Mouse (Mus musculus): ENCODE results near the gene Olfr215. TPM values are rescaled to one million over a fixed set of nuclear protein-coding genes. Genes with fewer than 3 reads are reported as not detected.
"Not testable (repeated sequence)": the region's sequence is repeated elsewhere in the genome, so short reads cannot be mapped to it uniquely, and the experiment has no call there.

Olfr215 gene
- not detected in 2 replicates for polyA plus RNA-seq (2015; fragmentation: Nextera tagmentation; extraction: Ambion mirVana)

- no peak within 1 kb of the TSS for H3K27ac ChIP-seq
- H3K4me2 ChIP-seq = no peak within 1 kb of the TSS
- no peaks in the 10 kb centered on the region for H3K36me3 ChIP-seq
- WGBS = 70% methylated on average over 4 of the region's 4 CpGs
- no peak within 1 kb of the TSS for H3K9ac ChIP-seq
- no peaks in the 10 kb centered on the region for H3K4me1 ChIP-seq
- H3K27me3 ChIP-seq = no peaks in the 10 kb centered on the region
- H3K9me3 ChIP-seq = no peaks in the 10 kb centered on the region
- ATAC-seq (ENCODE audit: borderline replicate concordance, extremely low read depth, low FRiP score, low TSS enrichment) = no peak
- H3K4me3 ChIP-seq = no peak within 1 kb of the TSS
These were observed at the start of gene Olfr215 for GRCm38 (mm10) chr6:116584095-116584494. Gene Olfr215 (minus strand): TSS chr6:116584195.

GRCm38 (mm10) chr6:116632129-116632528, 48.1 kb upstream of the Olfr215 start:
- no peak for ATAC-seq (ENCODE audit: borderline replicate concordance, extremely low read depth, low FRiP score, low TSS enrichment)
- no peaks in the 10 kb centered on the region for H3K9me3 ChIP-seq
- WGBS = 47% methylated on average over 1 of the region's 1 CpGs

GRCm38 (mm10) chr6:116629766-116630165, 45.8 kb upstream of the Olfr215 start:
- no peak overlapping the region for H3K27ac ChIP-seq
- no peaks in the 10 kb centered on the region for H3K27me3 ChIP-seq
- no peak overlapping the region for H3K9ac ChIP-seq
- H3K4me3 ChIP-seq = no peak overlapping the region
- no peak overlapping the region for H3K4me2 ChIP-seq
- peaks cover 19% of the 10 kb centered on the region for H3K36me3 ChIP-seq
- WGBS = 81% methylated on average over 10 of the region's 10 CpGs
- H3K4me1 ChIP-seq = peaks cover 16% of the 10 kb centered on the region
- ATAC-seq (ENCODE audit: borderline replicate concordance, extremely low read depth, low FRiP score, low TSS enrichment) = no peak
- H3K9me3 ChIP-seq = no peaks in the 10 kb centered on the region

More at GRCm38 (mm10) chr6:116632129-116632528, 48.1 kb upstream of the Olfr215 start:
- peaks cover 23% of the 10 kb centered on the region for H3K4me1 ChIP-seq
- no peak overlapping the region for H3K4me3 ChIP-seq
- H3K36me3 ChIP-seq = 0 out of 2 replicates have a peak, but pooled peaks cover under 1% of the 10 kb centered on the region
- no peak overlapping the region for H3K9ac ChIP-seq
- H3K27me3 ChIP-seq = no peaks in the 10 kb centered on the region
- no peak overlapping the region for H3K4me2 ChIP-seq
- no peak overlapping the region for H3K27ac ChIP-seq

GRCm38 (mm10) chr6:116628539-116629171, 44.7 kb upstream of the Olfr215 start, which contains the start of gene Zfp422:
Gene Zfp422 (minus strand): TSS chr6:116628999.
- Histone ChIP-seq H3K9me3 (no peaks in the 10 kb centered on the region), H3K36me3 (peaks cover 27% of the 10 kb centered on the region), H3K4me3 (peak within 1 kb of the TSS; percentile 82), H3K4me2 (peak within 1 kb of the TSS; percentile 61), H3K27me3 (no peaks in the 10 kb centered on the region), H3K9ac (peak within 1 kb of the TSS; percentile 95), H3K4me1 (peaks cover 13% of the 10 kb centered on the region), H3K27ac (peak within 1 kb of the TSS; percentile 87)
- ATAC-seq (ENCODE audit: borderline replicate concordance, extremely low read depth, low FRiP score, low TSS enrichment) = peak; percentile 89
- under 1% methylated on average over 47 of the region's 56 CpGs for WGBS

GRCm38 (mm10) chr6:116628095-116628494, 44.1 kb upstream of the Olfr215 start:
- peak overlapping the region; percentile 61 for H3K4me2 ChIP-seq
- H3K27ac ChIP-seq = peak overlapping the region; percentile 87; the same call in 1 of the 2 replicates
- H3K9me3 ChIP-seq = no peaks in the 10 kb centered on the region
- WGBS = 10% methylated on average over 9 of the region's 9 CpGs
- H3K36me3 ChIP-seq = peaks cover 27% of the 10 kb centered on the region
- peak overlapping the region; percentile 82 for H3K4me3 ChIP-seq
- H3K27me3 ChIP-seq = no peaks in the 10 kb centered on the region
- ATAC-seq (ENCODE audit: borderline replicate concordance, extremely low read depth, low FRiP score, low TSS enrichment) = no peak
- peaks cover 13% of the 10 kb centered on the region for H3K4me1 ChIP-seq
- peak overlapping the region; percentile 95 for H3K9ac ChIP-seq

- not testable (repeated sequence) for H3K4me3 ChIP-seq; H3K4me2 ChIP-seq; H3K9ac ChIP-seq; ATAC-seq (ENCODE audit: borderline replicate concordance, extremely low read depth, low FRiP score, low TSS enrichment); H3K9me3 ChIP-seq; H3K27ac ChIP-seq; H3K27me3 ChIP-seq
- WGBS = 95% methylated on average over 9 of the region's 9 CpGs
- H3K36me3 ChIP-seq = peaks cover 27% of the 10 kb centered on the region
- H3K4me1 ChIP-seq = peaks cover 13% of the 10 kb centered on the region
These were observed 42.4 kb upstream of the Olfr215 start for GRCm38 (mm10) chr6:116626417-116626816.

GRCm38 (mm10) chr6:116621318-116622023, 37.5 kb upstream of the Olfr215 start:
- H3K4me2 ChIP-seq = no peak overlapping the region
- no peak overlapping the region for H3K4me3 ChIP-seq
- H3K4me1 ChIP-seq = no peaks in the 10 kb centered on the region
- peaks cover 20% of the 10 kb centered on the region for H3K36me3 ChIP-seq
- H3K27me3 ChIP-seq = no peaks in the 10 kb centered on the region
- no peak overlapping the region for H3K9ac ChIP-seq
- no peak for ATAC-seq (ENCODE audit: borderline replicate concordance, extremely low read depth, low FRiP score, low TSS enrichment)
- no peak overlapping the region for H3K27ac ChIP-seq
- 60% methylated on average over 8 of the region's 8 CpGs for WGBS
- H3K9me3 ChIP-seq = no peaks in the 10 kb centered on the region

GRCm38 (mm10) chr6:116618073-116618472, 34.1 kb upstream of the Olfr215 start:
- Histone ChIP-seq H3K9me3 (no peaks in the 10 kb centered on the region), H3K36me3 (no peaks in the 10 kb centered on the region), H3K4me1 (no peaks in the 10 kb centered on the region), H3K9ac (no peak overlapping the region), H3K4me3 (no peak overlapping the region), H3K4me2 (no peak overlapping the region), H3K27ac (no peak overlapping the region), H3K27me3 (no peaks in the 10 kb centered on the region)
- ATAC-seq (ENCODE audit: borderline replicate concordance, extremely low read depth, low FRiP score, low TSS enrichment) = no peak

GRCm38 (mm10) chr6:116615719-116616118, 31.7 kb upstream of the Olfr215 start:
- no peaks in the 10 kb centered on the region for H3K36me3 ChIP-seq
- H3K4me2 ChIP-seq = no peak overlapping the region
- no peak for ATAC-seq (ENCODE audit: borderline replicate concordance, extremely low read depth, low FRiP score, low TSS enrichment)
- no peak overlapping the region for H3K4me3 ChIP-seq
- WGBS = 88% methylated on average over 2 of the region's 2 CpGs
- no peaks in the 10 kb centered on the region for H3K4me1 ChIP-seq
- H3K9me3 ChIP-seq = no peaks in the 10 kb centered on the region
- no peak overlapping the region for H3K9ac ChIP-seq
- no peak overlapping the region for H3K27ac ChIP-seq
- H3K27me3 ChIP-seq = no peaks in the 10 kb centered on the region

GRCm38 (mm10) chr6:116607230-116607629, 23.2 kb upstream of the Olfr215 start:
- Histone ChIP-seq H3K9ac (no peak overlapping the region), H3K27me3 (no peaks in the 10 kb centered on the region), H3K9me3 (no peaks in the 10 kb centered on the region), H3K27ac (no peak overlapping the region), H3K4me1 (no peaks in the 10 kb centered on the region), H3K4me3 (no peak overlapping the region), H3K36me3 (no peaks in the 10 kb centered on the region), H3K4me2 (no peak overlapping the region)
- no peak for ATAC-seq (ENCODE audit: borderline replicate concordance, extremely low read depth, low FRiP score, low TSS enrichment)
- 33% methylated on average over 4 of the region's 4 CpGs for WGBS

- H3K27me3 ChIP-seq; H3K4me1 ChIP-seq; ATAC-seq (ENCODE audit: borderline replicate concordance, extremely low read depth, low FRiP score, low TSS enrichment); H3K9ac ChIP-seq; H3K36me3 ChIP-seq; H3K27ac ChIP-seq; H3K4me3 ChIP-seq; H3K9me3 ChIP-seq; H3K4me2 ChIP-seq: not testable (repeated sequence)
These were observed 17.0 kb upstream of the Olfr215 start for GRCm38 (mm10) chr6:116600969-116601368.

GRCm38 (mm10) chr6:116569834-116570233, 14.2 kb downstream of the Olfr215 start:
- Histone ChIP-seq H3K4me3 (no peak overlapping the region), H3K9me3 (no peaks in the 10 kb centered on the region), H3K4me2 (no peak overlapping the region), H3K27me3 (no peaks in the 10 kb centered on the region), H3K27ac (no peak overlapping the region), H3K4me1 (no peaks in the 10 kb centered on the region), H3K9ac (no peak overlapping the region), H3K36me3 (no peaks in the 10 kb centered on the region)
- WGBS = 26% methylated on average over 3 of the region's 3 CpGs
- no peak for ATAC-seq (ENCODE audit: borderline replicate concordance, extremely low read depth, low FRiP score, low TSS enrichment)
